Mouse (Mus musculus): ENCODE measurements around the gene Rbm42. TPM values are rescaled to one million over a fixed set of nuclear protein-coding genes. Genes with fewer than 3 reads are reported as not detected.

The Rbm42 gene
- total and polyA plus RNA-seq, 3 experiments = 65.3 to 109 (median 105) TPM

GRCm38 (mm10) chr7:30619202-30619601 is 30.9 kb downstream of the Rbm42 start:
- Histone ChIP-seq H3K27ac (ENCODE audit: insufficient read depth, low read depth) (no peak overlapping the region), H3K4me3 (replicated peaks in 1 of 3; ENCODE audit: low read depth in 2 of 3, low read length in 2 of 3, poor library complexity in 1 of 3) (no peak overlapping the region), H3K4me2 (ENCODE audit: insufficient read depth, low read depth, poor library complexity, severe bottlenecking) (no peak overlapping the region), H3K9me3 (replicated peaks; ENCODE audit: low read length) (no peaks in the 10 kb centered on the region), H3K9ac (ENCODE audit: insufficient read depth, low read depth) (no peak overlapping the region), H3K4me1 (ENCODE audit: control insufficient read depth in 1 of 2, insufficient read depth in 2 of 2) (peaks cover 2 to 13% of the 10 kb centered on the region in 2 experiments; a peak in 2 of 4 replicates), H3K27me3 (replicated peaks) (no peaks in the 10 kb centered on the region), H3K79me2 (replicated peaks; ENCODE audit: control insufficient read depth, extremely low read depth, insufficient read depth, poor library complexity, severe bottlenecking) (peaks cover 24% of the 10 kb centered on the region), H3K36me3 (replicated peaks in 1 of 2; ENCODE audit: control insufficient read depth in 1 of 2, insufficient read depth in 1 of 2, low read length in 1 of 2) (peaks cover 60 to 83% of the 10 kb centered on the region in 2 experiments)
- dilution Hi-C loops (cut with MboI; ENCODE audit: extremely low pct_ligation_motif_present, extremely low pct_unique_long_range_greater_than_20kb, low sequenced_read_pairs) = no loop called here
- DNase-seq (ENCODE audit: extremely low read depth) = peak; percentile 40
- TF ChIP-seq SMC3 (IDR thresholded peaks at IDR 0.05; ENCODE audit: low read depth, low read length) (peak; percentile 19), RAD21 (IDR thresholded peaks at IDR 0.05; ENCODE audit: low read depth, low read length) (peak; percentile 31), CTCF (conservative IDR thresholded peaks at IDR 0.05 in 1 of 2, IDR thresholded peaks at IDR 0.05 in 1 of 2; ENCODE audit: low read depth in 2 of 2, low read length in 2 of 2) (peak; percentile 56 to 67), ZKSCAN1 (IDR thresholded peaks at IDR 0.05; ENCODE audit: borderline replicate concordance, low read depth, low read length) (no peak), EP300 (IDR thresholded peaks at IDR 0.05; ENCODE audit: low read length) (no peak)
- in situ Hi-C loops (cut with MboI; ENCODE audit: low pct_ligation_motif_present, low pct_unique_long_range_greater_than_20kb, low sequenced_read_pairs) = no loop called here

- in situ Hi-C loops (cut with MboI; ENCODE audit: low pct_ligation_motif_present, low pct_unique_long_range_greater_than_20kb, low sequenced_read_pairs) = no loop called here
- no peak for TF ChIP-seq SIN3A (IDR thresholded peaks at IDR 0.05; ENCODE audit: low read length)
- no peak for TF ChIP-seq KAT2A (IDR thresholded peaks at IDR 0.05; ENCODE audit: insufficient replicate concordance, low read length)
- TF ChIP-seq GABPA (IDR thresholded peaks at IDR 0.05; ENCODE audit: insufficient replicate concordance, low read depth, low read length) = no peak
- TF ChIP-seq ZNF384 (IDR thresholded peaks at IDR 0.05; ENCODE audit: low read depth, low read length) = no peak
- TF ChIP-seq USF2 (conservative IDR thresholded peaks at IDR 0.05; ENCODE audit: low read depth, low read length) = no peak
- TF ChIP-seq POLR2AphosphoS2 (IDR thresholded peaks at IDR 0.05; ENCODE audit: low read depth, low read length) = no peak
- no peak for TF ChIP-seq RCOR1 (conservative IDR thresholded peaks at IDR 0.05; ENCODE audit: low read depth, low read length)
- TF ChIP-seq ELF1 (IDR thresholded peaks at IDR 0.05; ENCODE audit: low read depth, low read length) = no peak
- TF ChIP-seq MAZ (IDR thresholded peaks at IDR 0.05; ENCODE audit: low read depth, low read length) = no peak
- no peak for TF ChIP-seq UBTF (IDR thresholded peaks at IDR 0.05; ENCODE audit: low read depth, low read length)
- no peak for TF ChIP-seq MXI1 (IDR thresholded peaks at IDR 0.05; ENCODE audit: low read depth, low read length)
- no peak for TF ChIP-seq MYC (IDR thresholded peaks at IDR 0.05; ENCODE audit: low read depth, low read length)
- no peak for TF ChIP-seq E2F4 (IDR thresholded peaks at IDR 0.05; ENCODE audit: insufficient replicate concordance, low read depth, low read length)
- Histone ChIP-seq H3K9me3 (replicated peaks; ENCODE audit: low read length) (no peaks in the 10 kb centered on the region), H3K36me3 (replicated peaks in 1 of 2; ENCODE audit: control insufficient read depth in 1 of 2, insufficient read depth in 1 of 2, low read length in 1 of 2) (peaks cover 59 to 78% of the 10 kb centered on the region in 2 experiments), H3K4me2 (ENCODE audit: insufficient read depth, low read depth, poor library complexity, severe bottlenecking) (no peak overlapping the region), H3K4me1 (ENCODE audit: control insufficient read depth in 1 of 2, insufficient read depth in 2 of 2) (peaks cover 2 to 15% of the 10 kb centered on the region in 2 experiments; a peak in 2 of 4 replicates), H3K79me2 (replicated peaks; ENCODE audit: control insufficient read depth, extremely low read depth, insufficient read depth, poor library complexity, severe bottlenecking) (peaks cover 21% of the 10 kb centered on the region), H3K4me3 (replicated peaks in 1 of 3; ENCODE audit: low read depth in 2 of 3, low read length in 2 of 3, poor library complexity in 1 of 3) (no peak overlapping the region), H3K27me3 (replicated peaks) (no peaks in the 10 kb centered on the region), H3K27ac (ENCODE audit: insufficient read depth, low read depth) (no peak overlapping the region), H3K9ac (ENCODE audit: insufficient read depth, low read depth) (no peak overlapping the region)
- dilution Hi-C loops (cut with MboI; ENCODE audit: extremely low pct_ligation_motif_present, extremely low pct_unique_long_range_greater_than_20kb, low sequenced_read_pairs) = no loop called here
- DNase-seq (ENCODE audit: extremely low read depth) = no peak
These were observed 31.5 kb downstream of the Rbm42 start for GRCm38 (mm10) chr7:30618658-30619057.

Measured in CH12.LX (cell line).